Mouse (Mus musculus) liver, embryonic 16.5 days (tissue): ENCODE measurements around the gene Rexo5. TPM values are rescaled to one million over a fixed set of nuclear protein-coding genes. Genes with fewer than 3 reads are reported as not detected.

Experiments used
- ATAC-seq: fragments of 200-750 bp; cut with Nextera tagmentation; 2 replicates; pipeline ENCODE4 v1.8.0; 2017; ENCODE audit warnings: low read depth, mild to moderate bottlenecking, moderate number of reproducible peaks, moderate library complexity
- H3K27ac ChIP-seq: fragments of 300-500 bp; sonication (generic); 2 replicates; pipeline ENCODE4 v1.5.1; 2014; ENCODE audit warnings: mild to moderate bottlenecking, low read length
- H3K27me3 ChIP-seq: fragments of 300-500 bp; sonication (generic); 2 replicates; pipeline ENCODE4 v1.6.1; 2014; ENCODE audit warnings: low read depth, low read length, mixed read lengths; ENCODE audit not compliant: control insufficient read depth, insufficient read depth
- H3K36me3 ChIP-seq: fragments of 300-500 bp; sonication (generic); 2 replicates; pipeline ENCODE4 v1.6.1; 2014; ENCODE audit warnings: mild to moderate bottlenecking; ENCODE audit not compliant: control insufficient read depth, insufficient read depth
- H3K4me1 ChIP-seq: fragments of 300-500 bp; sonication (generic); 2 replicates; pipeline ENCODE4 v1.6.1; 2014; ENCODE audit warnings: low read depth, low read length, mixed read lengths; ENCODE audit not compliant: control insufficient read depth
- H3K4me2 ChIP-seq: fragments of 300-500 bp; sonication (generic); 2 replicates; pipeline ENCODE4 v1.6.1; 2014; ENCODE audit warnings: low read depth, low read length, mixed read lengths
- H3K4me3 ChIP-seq: fragments of 300-500 bp; sonication (generic); 2 replicates; pipeline ENCODE4 v1.5.1; 2014; ENCODE audit warnings: low read depth, mild to moderate bottlenecking, low read length
- H3K9ac ChIP-seq: fragments of 300-500 bp; sonication (generic); 2 replicates; pipeline ENCODE4 v1.6.1; 2014; ENCODE audit warnings: low read depth, low read length
- H3K9me3 ChIP-seq: fragments of 300-500 bp; sonication (generic); replicated peaks from 2 replicates; pipeline ENCODE4 v1.6.1; 2016; ENCODE audit warnings: low read length; ENCODE audit not compliant: control insufficient read depth
- WGBS: fragments of 180-500 bp; shearing (Covaris S2); extraction: QIAGEN DNeasy Blood & Tissue Kit; methylation state at CpG from one replicate; pipeline ENCODE4 v1.1.7; 2014; ENCODE audit not compliant: insufficient replicate concordance; 5-methylcytosine and 5-hydroxymethylcytosine counted together
- polyA plus RNA-seq: library from polyadenylated mRNA; unstranded; fragments of >200 nt; fragmentation: Nextera tagmentation; extraction: Ambion mirVana; gene quantifications from 2 replicates; pipeline ENCODE4 v1.2.1, GENCODE M21; 2015

Rexo5 gene
- polyA plus RNA-seq, 1 experiment from 2014 or later, result 11.9 TPM

GRCm38 (mm10) chr7:119807396-119807795 lies 13.6 kb downstream of the Rexo5 start:
- Histone ChIP-seq H3K4me1 (no peaks in the 10 kb centered on the region), H3K4me2 (no peak overlapping the region), H3K4me3 (no peak overlapping the region), H3K27me3 (no peaks in the 10 kb centered on the region), H3K36me3 (peaks cover 5% of the 10 kb centered on the region; the same call in 1 of the 2 replicates), H3K9ac (no peak overlapping the region), H3K9me3 (no peaks in the 10 kb centered on the region), H3K27ac (no peak overlapping the region)
- no peak for ATAC-seq
- 81% methylated on average over 5 of the region's 5 CpGs for WGBS

- WGBS, result 78% methylated on average over 3 of the region's 3 CpGs
- H3K9ac ChIP-seq, result no peak overlapping the region
Measured at GRCm38 (mm10) chr7:119808723-119809122, 14.9 kb downstream of the Rexo5 start.

GRCm38 (mm10) chr7:119835371-119835770 lies 41.6 kb downstream of the Rexo5 start:
- Histone ChIP-seq H3K9me3 (no peaks in the 10 kb centered on the region), H3K9ac (no peak overlapping the region), H3K4me3 (no peak overlapping the region), H3K4me2 (no peak overlapping the region), H3K4me1 (no peaks in the 10 kb centered on the region), H3K27me3 (no peaks in the 10 kb centered on the region), H3K36me3 (no peaks in the 10 kb centered on the region), H3K27ac (no peak overlapping the region)
- 80% methylated on average over 1 of the region's 1 CpGs for WGBS
- no peak for ATAC-seq

More at GRCm38 (mm10) chr7:119808723-119809122, 14.9 kb downstream of the Rexo5 start:
- Histone ChIP-seq H3K4me3 (no peak overlapping the region), H3K4me2 (no peak overlapping the region), H3K36me3 (peaks cover 7% of the 10 kb centered on the region; the same call in 1 of the 2 replicates), H3K27ac (no peak overlapping the region), H3K4me1 (no peaks in the 10 kb centered on the region), H3K27me3 (no peaks in the 10 kb centered on the region), H3K9me3 (no peaks in the 10 kb centered on the region)
- no peak for ATAC-seq

- no peak overlapping the region for H3K9ac ChIP-seq
- ATAC-seq, result no peak
- H3K36me3 ChIP-seq, result no peaks in the 10 kb centered on the region
- H3K4me3 ChIP-seq, result no peak overlapping the region
- no peaks in the 10 kb centered on the region for H3K27me3 ChIP-seq
- no peaks in the 10 kb centered on the region for H3K9me3 ChIP-seq
- no peaks in the 10 kb centered on the region for H3K4me1 ChIP-seq
- no peak overlapping the region for H3K27ac ChIP-seq
- 67% methylated on average over 4 of the region's 4 CpGs for WGBS
- no peak overlapping the region for H3K4me2 ChIP-seq
Measured at GRCm38 (mm10) chr7:119835996-119836777, 42.4 kb downstream of the Rexo5 start.

GRCm38 (mm10) chr7:119841820-119842449 lies 48.1 kb downstream of the Rexo5 start:
- H3K9ac ChIP-seq, result no peak overlapping the region
- H3K4me3 ChIP-seq, result no peak overlapping the region
- H3K36me3 ChIP-seq, result peaks cover 3% of the 10 kb centered on the region; the same call in 1 of the 2 replicates
- H3K4me2 ChIP-seq, result no peak overlapping the region
- no peaks in the 10 kb centered on the region for H3K4me1 ChIP-seq
- no peak overlapping the region for H3K27ac ChIP-seq
- H3K27me3 ChIP-seq, result no peaks in the 10 kb centered on the region
- WGBS, result 83% methylated on average over 4 of the region's 4 CpGs
- H3K9me3 ChIP-seq, result no peaks in the 10 kb centered on the region
- no peak for ATAC-seq

- Histone ChIP-seq H3K9me3 (no peaks in the 10 kb centered on the region), H3K4me2 (no peak overlapping the region), H3K4me1 (no peaks in the 10 kb centered on the region), H3K36me3 (peaks cover 5% of the 10 kb centered on the region; the same call in 1 of the 2 replicates), H3K4me3 (no peak overlapping the region), H3K27ac (no peak overlapping the region), H3K9ac (no peak overlapping the region), H3K27me3 (no peaks in the 10 kb centered on the region)
- no peak for ATAC-seq
- 44% methylated on average over 2 of the region's 2 CpGs for WGBS
Measured at GRCm38 (mm10) chr7:119845541-119845940, 51.7 kb downstream of the Rexo5 start.

GRCm38 (mm10) chr7:119847396-119847795 lies 53.6 kb downstream of the Rexo5 start:
- WGBS, result 84% methylated on average over 2 of the region's 2 CpGs
- no peak overlapping the region for H3K9ac ChIP-seq

GRCm38 (mm10) chr7:119849096-119849495 lies 55.3 kb downstream of the Rexo5 start:
- no peak overlapping the region for H3K27ac ChIP-seq
- H3K4me2 ChIP-seq, result no peak overlapping the region
- WGBS, result 30% methylated on average over 1 of the region's 1 CpGs
- peaks cover 5% of the 10 kb centered on the region; the same call in 1 of the 2 replicates for H3K36me3 ChIP-seq
- no peaks in the 10 kb centered on the region for H3K27me3 ChIP-seq
- no peak for ATAC-seq
- no peak overlapping the region for H3K4me3 ChIP-seq
- no peaks in the 10 kb centered on the region; the same call in 1 of the 2 replicates for H3K4me1 ChIP-seq
- no peaks in the 10 kb centered on the region for H3K9me3 ChIP-seq
- no peak overlapping the region for H3K9ac ChIP-seq

More at GRCm38 (mm10) chr7:119847396-119847795, 53.6 kb downstream of the Rexo5 start:
- Histone ChIP-seq H3K27me3 (no peaks in the 10 kb centered on the region), H3K36me3 (peaks cover 5% of the 10 kb centered on the region; the same call in 1 of the 2 replicates), H3K4me1 (no peaks in the 10 kb centered on the region), H3K27ac (no peak overlapping the region), H3K4me2 (no peak overlapping the region), H3K9me3 (no peaks in the 10 kb centered on the region), H3K4me3 (no peak overlapping the region)
- no peak for ATAC-seq

- H3K4me1 ChIP-seq, result no peaks in the 10 kb centered on the region; the same call in 1 of the 2 replicates
Measured at GRCm38 (mm10) chr7:119850737-119851136, 56.9 kb downstream of the Rexo5 start.

More at GRCm38 (mm10) chr7:119850737-119851136, 56.9 kb downstream of the Rexo5 start:
- Histone ChIP-seq H3K4me2 (no peak overlapping the region), H3K9ac (no peak overlapping the region), H3K9me3 (no peaks in the 10 kb centered on the region), H3K4me3 (no peak overlapping the region), H3K27me3 (no peaks in the 10 kb centered on the region), H3K36me3 (0 out of 2 replicates have a peak, but pooled peaks cover 2% of the 10 kb centered on the region), H3K27ac (no peak overlapping the region)
- ATAC-seq, result no peak
- WGBS, result 78% methylated on average over 5 of the region's 5 CpGs
